Mouse (Mus musculus): ENCODE results near the gene Pls3.

DNA sequence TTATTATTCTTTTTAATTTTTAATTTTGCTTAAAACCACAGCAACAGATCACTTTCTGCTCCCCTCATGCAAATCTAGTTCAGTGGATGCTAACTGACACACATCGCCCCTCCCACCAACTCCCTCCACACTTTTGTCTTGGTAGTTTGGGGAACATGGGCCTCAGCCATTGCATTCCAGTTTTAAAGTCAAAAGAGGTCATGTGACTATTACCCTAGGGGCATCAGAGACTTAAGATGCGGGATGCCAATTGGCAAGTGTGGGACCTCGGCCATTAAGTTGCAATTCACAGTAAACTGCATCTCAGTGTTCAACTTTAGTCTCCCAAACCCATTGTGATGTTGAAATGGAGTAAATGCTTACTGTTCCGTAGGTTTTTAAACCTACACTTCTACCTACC lies 1.7 kb downstream of the Pls3 start:
- no peak for TF ChIP-seq EP300 (IDR thresholded peaks at IDR 0.05; ENCODE audit: insufficient read depth, low read depth, low read length)
- no peak for TF ChIP-seq CTCF (IDR thresholded peaks at IDR 0.05; ENCODE audit: low read depth, low read length)
